Mouse (Mus musculus): Measurements from ENCODE around the gene Kidins220. TPM values are rescaled to one million over a fixed set of nuclear protein-coding genes. Genes with fewer than 3 reads are reported as not detected.

Gene Kidins220
- polyA plus RNA-seq, 1 experiment: 235 TPM

GRCm38 (mm10) chr12:25054511-25054910 lies 79.8 kb downstream of the Kidins220 start:
- Histone ChIP-seq H3K27ac (ENCODE audit: insufficient read depth, low read depth, low read length) (no peak overlapping the region), H3K4me1 (ENCODE audit: control insufficient read depth, insufficient read depth, low read length) (peaks cover 8% of the 10 kb centered on the region), H3K4me3 (ENCODE audit: insufficient read depth, low read depth, low read length) (no peak overlapping the region)
- TF ChIP-seq CTCF (IDR thresholded peaks at IDR 0.05; ENCODE audit: insufficient read depth, low read depth, low read length): no peak
- no peak for TF ChIP-seq POLR2A (IDR thresholded peaks at IDR 0.05; ENCODE audit: insufficient read depth, low read depth, low read length)
- 65% methylated on average over 7 of the region's 7 CpGs for WGBS

DNA sequence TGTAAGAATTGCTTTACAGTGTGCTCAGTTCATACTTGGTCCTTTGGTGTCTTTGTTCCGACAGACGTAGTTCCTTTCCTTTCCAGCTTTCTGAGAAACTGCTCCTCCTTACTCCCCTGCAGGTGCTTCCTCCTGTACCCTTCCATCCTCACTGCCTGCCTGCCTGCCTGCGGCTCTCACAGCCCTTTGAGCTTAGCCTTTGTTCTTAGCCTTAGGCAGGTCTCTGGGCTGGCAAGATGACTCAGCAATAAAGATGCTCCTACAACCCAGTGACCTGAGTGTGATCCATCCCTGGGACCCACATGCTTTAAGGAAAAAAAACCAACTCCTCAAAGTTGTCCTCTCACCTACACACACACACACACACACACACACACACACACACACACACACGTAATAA lies 80.2 kb downstream of the Kidins220 start:
- Histone ChIP-seq H3K4me1 (ENCODE audit: control insufficient read depth, insufficient read depth, low read length) (peaks cover 8% of the 10 kb centered on the region), H3K4me3 (ENCODE audit: insufficient read depth, low read depth, low read length) (no peak overlapping the region), H3K27ac (ENCODE audit: insufficient read depth, low read depth, low read length) (no peak overlapping the region)
- TF ChIP-seq POLR2A (IDR thresholded peaks at IDR 0.05; ENCODE audit: insufficient read depth, low read depth, low read length) (no peak), CTCF (IDR thresholded peaks at IDR 0.05; ENCODE audit: insufficient read depth, low read depth, low read length) (no peak)
- WGBS: 67% methylated on average over 4 of the region's 4 CpGs

GRCm38 (mm10) chr12:25059487-25060200 lies 84.9 kb downstream of the Kidins220 start:
- Histone ChIP-seq H3K4me1 (ENCODE audit: control insufficient read depth, insufficient read depth, low read length) (peaks cover under 1% of the 10 kb centered on the region), H3K27ac (ENCODE audit: insufficient read depth, low read depth, low read length) (no peak overlapping the region), H3K4me3 (ENCODE audit: insufficient read depth, low read depth, low read length) (no peak overlapping the region)
- WGBS: 61% methylated on average over 9 of the region's 9 CpGs
- TF ChIP-seq POLR2A (IDR thresholded peaks at IDR 0.05; ENCODE audit: insufficient read depth, low read depth, low read length) (no peak), CTCF (IDR thresholded peaks at IDR 0.05; ENCODE audit: insufficient read depth, low read depth, low read length) (no peak)

DNA sequence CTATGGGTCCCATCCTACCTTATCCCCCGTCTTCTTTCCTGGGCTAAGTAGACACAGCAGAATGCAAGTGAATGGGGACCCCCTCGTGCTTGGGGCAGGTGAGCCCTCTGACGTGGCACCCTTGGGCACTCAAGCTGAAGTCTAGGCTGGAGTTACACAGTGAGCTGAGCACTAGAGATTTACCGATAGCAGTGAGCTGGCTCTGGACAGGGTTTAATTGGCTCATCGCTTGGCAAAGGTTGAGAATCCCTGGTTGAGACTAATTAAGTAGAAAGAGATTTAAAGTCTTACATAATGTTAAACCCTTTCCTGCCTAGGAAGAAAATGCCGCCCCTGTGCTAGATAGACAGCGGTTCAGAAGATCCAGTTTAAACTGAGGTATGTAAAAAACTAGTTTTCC lies 86.2 kb downstream of the Kidins220 start:
- no peak overlapping the region for H3K27ac ChIP-seq (ENCODE audit: insufficient read depth, low read depth, low read length)
- TF ChIP-seq CTCF (IDR thresholded peaks at IDR 0.05; ENCODE audit: insufficient read depth, low read depth, low read length) (no peak), POLR2A (IDR thresholded peaks at IDR 0.05; ENCODE audit: insufficient read depth, low read depth, low read length) (no peak)
- H3K4me3 ChIP-seq (ENCODE audit: insufficient read depth, low read depth, low read length): no peak overlapping the region
- 76% methylated on average over 7 of the region's 7 CpGs for WGBS
- H3K4me1 ChIP-seq (ENCODE audit: control insufficient read depth, insufficient read depth, low read length): no peaks in the 10 kb centered on the region; the same call in 1 of the 2 replicates

GRCm38 (mm10) chr12:25062264-25062663 lies 87.5 kb downstream of the Kidins220 start:
- no peak overlapping the region for H3K27ac ChIP-seq (ENCODE audit: insufficient read depth, low read depth, low read length)
- H3K4me3 ChIP-seq (ENCODE audit: insufficient read depth, low read depth, low read length): no peak overlapping the region
- 75% methylated on average over 6 of the region's 6 CpGs for WGBS
- H3K4me1 ChIP-seq (ENCODE audit: control insufficient read depth, insufficient read depth, low read length): no peaks in the 10 kb centered on the region; the same call in 1 of the 2 replicates
- no peak for TF ChIP-seq POLR2A (IDR thresholded peaks at IDR 0.05; ENCODE audit: insufficient read depth, low read depth, low read length)

GRCm38 (mm10) chr12:25073374-25073773 lies 98.6 kb downstream of the Kidins220 start:
- 90% methylated on average over 4 of the region's 4 CpGs for WGBS
- Histone ChIP-seq H3K4me3 (ENCODE audit: insufficient read depth, low read depth, low read length) (no peak overlapping the region), H3K4me1 (ENCODE audit: control insufficient read depth, insufficient read depth, low read length) (peaks cover 3% of the 10 kb centered on the region; the same call in 1 of the 2 replicates), H3K27ac (ENCODE audit: insufficient read depth, low read depth, low read length) (no peak overlapping the region)
- TF ChIP-seq CTCF (IDR thresholded peaks at IDR 0.05; ENCODE audit: insufficient read depth, low read depth, low read length): no peak
- TF ChIP-seq POLR2A (IDR thresholded peaks at IDR 0.05; ENCODE audit: insufficient read depth, low read depth, low read length): no peak

- TF ChIP-seq POLR2A (IDR thresholded peaks at IDR 0.05; ENCODE audit: insufficient read depth, low read depth, low read length) (no peak), CTCF (IDR thresholded peaks at IDR 0.05; ENCODE audit: insufficient read depth, low read depth, low read length) (no peak)
- Histone ChIP-seq H3K27ac (ENCODE audit: insufficient read depth, low read depth, low read length) (no peak overlapping the region), H3K4me3 (ENCODE audit: insufficient read depth, low read depth, low read length) (no peak overlapping the region), H3K4me1 (ENCODE audit: control insufficient read depth, insufficient read depth, low read length) (no peaks in the 10 kb centered on the region)
- 80% methylated on average over 3 of the region's 3 CpGs for WGBS
These were observed 99.6 kb downstream of the Kidins220 start for GRCm38 (mm10) chr12:25074344-25074743.

- Histone ChIP-seq H3K27ac (ENCODE audit: insufficient read depth, low read depth, low read length) (no peak overlapping the region), H3K4me1 (ENCODE audit: control insufficient read depth, insufficient read depth, low read length) (no peaks in the 10 kb centered on the region), H3K4me3 (ENCODE audit: insufficient read depth, low read depth, low read length) (no peak overlapping the region)
- TF ChIP-seq POLR2A (IDR thresholded peaks at IDR 0.05; ENCODE audit: insufficient read depth, low read depth, low read length) (no peak), CTCF (IDR thresholded peaks at IDR 0.05; ENCODE audit: insufficient read depth, low read depth, low read length) (no peak)
- WGBS: 37% methylated on average over 26 of the region's 26 CpGs
These were observed 108.8 kb downstream of the Kidins220 start for GRCm38 (mm10) chr12:25083260-25084178.

DNA sequence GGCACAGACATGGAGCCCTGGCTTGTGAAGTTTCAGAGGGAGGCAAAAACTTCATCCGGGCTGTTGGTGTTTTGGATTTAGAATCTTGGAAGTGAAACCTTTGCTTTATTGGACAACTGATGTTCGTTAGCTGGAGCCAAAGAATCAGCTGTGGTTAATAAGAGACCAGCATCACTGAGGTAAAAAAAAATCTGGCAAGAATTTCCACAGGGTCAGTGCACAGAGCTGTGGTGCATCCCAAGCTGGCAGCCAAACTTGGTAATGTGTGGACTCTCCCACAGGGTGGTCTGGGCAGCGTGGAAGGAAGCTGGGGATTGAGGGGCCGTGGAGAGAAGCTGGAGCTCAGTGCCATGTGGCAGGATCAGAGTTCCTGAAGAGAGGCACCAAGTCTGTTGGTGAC lies 112.2 kb downstream of the Kidins220 start:
- WGBS: 62% methylated on average over 4 of the region's 4 CpGs
- H3K27ac ChIP-seq (ENCODE audit: insufficient read depth, low read depth, low read length): no peak overlapping the region
- no peak overlapping the region for H3K4me3 ChIP-seq (ENCODE audit: insufficient read depth, low read depth, low read length)
- no peaks in the 10 kb centered on the region for H3K4me1 ChIP-seq (ENCODE audit: control insufficient read depth, insufficient read depth, low read length)
- TF ChIP-seq CTCF (IDR thresholded peaks at IDR 0.05; ENCODE audit: insufficient read depth, low read depth, low read length): no peak
- TF ChIP-seq POLR2A (IDR thresholded peaks at IDR 0.05; ENCODE audit: insufficient read depth, low read depth, low read length): no peak
